Mouse (Mus musculus) hindbrain, embryonic 12.5 days (tissue): ENCODE results near the gene Nmrk2. TPM values are rescaled to one million over a fixed set of nuclear protein-coding genes. Genes with fewer than 3 reads are reported as not detected.
"Not testable (repeated sequence)": the region's sequence is repeated elsewhere in the genome, so short reads cannot be mapped to it uniquely, and the experiment has no call there.

ENCODE experiments used
- ATAC-seq: fragments of 200-750 bp; cut with Nextera tagmentation; 2 replicates; pipeline ENCODE4 v1.8.0; 2017; ENCODE audit warnings: moderate TSS enrichment; ENCODE audit not compliant: low FRiP score
- H3K27ac ChIP-seq: fragments of 300-500 bp; sonication (generic); 2 replicates; pipeline ENCODE4 v1.5.1; 2016; ENCODE audit warnings: mild to moderate bottlenecking
- H3K27me3 ChIP-seq: fragments of 300-500 bp; sonication (generic); 2 replicates; pipeline ENCODE4 v1.6.1; 2016; ENCODE audit warnings: mild to moderate bottlenecking
- H3K36me3 ChIP-seq: fragments of 300-500 bp; sonication (generic); 2 replicates; pipeline ENCODE4 v1.6.1; 2016; ENCODE audit warnings: mild to moderate bottlenecking
- H3K4me1 ChIP-seq: fragments of 300-500 bp; sonication (generic); 2 replicates; pipeline ENCODE4 v1.6.1; 2016
- H3K4me2 ChIP-seq: fragments of 300-500 bp; sonication (generic); replicated peaks from 2 replicates; pipeline ENCODE4 v1.6.1; 2016; ENCODE audit warnings: mild to moderate bottlenecking
- H3K4me3 ChIP-seq: fragments of 300-500 bp; sonication (generic); 2 replicates; pipeline ENCODE4 v1.5.1; 2016; ENCODE audit warnings: mild to moderate bottlenecking
- H3K9ac ChIP-seq: fragments of 300-500 bp; sonication (generic); 2 replicates; pipeline ENCODE4 v1.6.1; 2016; ENCODE audit warnings: mild to moderate bottlenecking, moderate library complexity
- H3K9me3 ChIP-seq: fragments of 300-500 bp; sonication (generic); replicated peaks from 2 replicates; pipeline ENCODE4 v1.6.1; 2016; ENCODE audit warnings: mild to moderate bottlenecking
- WGBS: fragments of 180-500 bp; shearing (Covaris S2); methylation state at CpG from one replicate; pipeline ENCODE4 v1.1.7; 2016; 5-methylcytosine and 5-hydroxymethylcytosine counted together
- polyA plus RNA-seq: library from polyadenylated mRNA; unstranded; fragments of >200 nt; fragmentation: Nextera tagmentation; extraction: Ambion mirVana; gene quantifications from 2 replicates; pipeline ENCODE4 v1.2.1, GENCODE M21; 2016

Nmrk2 gene
- polyA plus RNA-seq, 1 experiment from 2014 or later, result not detected

- H3K4me1 ChIP-seq, result peaks cover 49% of the 10 kb centered on the region
- no peak overlapping the region for H3K4me3 ChIP-seq
- no peak overlapping the region for H3K9ac ChIP-seq
- no peak for ATAC-seq
- 92% methylated on average over 32 of the region's 32 CpGs for WGBS
- H3K27ac ChIP-seq, result no peak overlapping the region
- H3K36me3 ChIP-seq, result peaks cover 52% of the 10 kb centered on the region
- H3K4me2 ChIP-seq, result no peak overlapping the region
- no peaks in the 10 kb centered on the region for H3K27me3 ChIP-seq
- no peaks in the 10 kb centered on the region for H3K9me3 ChIP-seq
These were observed 22.2 kb downstream of the Nmrk2 start for GRCm38 (mm10) chr10:81179451-81180342.

GRCm38 (mm10) chr10:81178927-81179326, 22.9 kb downstream of the Nmrk2 start:
- Histone ChIP-seq H3K27me3 (no peaks in the 10 kb centered on the region), H3K27ac (no peak overlapping the region), H3K4me3 (no peak overlapping the region), H3K4me2 (no peak overlapping the region), H3K9me3 (no peaks in the 10 kb centered on the region), H3K9ac (no peak overlapping the region), H3K4me1 (peaks cover 53% of the 10 kb centered on the region), H3K36me3 (peaks cover 52% of the 10 kb centered on the region)
- 96% methylated on average over 11 of the region's 11 CpGs for WGBS
- no peak for ATAC-seq

- Histone ChIP-seq H3K36me3 (peaks cover 52% of the 10 kb centered on the region), H3K9me3 (no peaks in the 10 kb centered on the region), H3K4me2 (peak overlapping the region; percentile 99), H3K4me3 (peak overlapping the region; percentile 98), H3K4me1 (peaks cover 54% of the 10 kb centered on the region), H3K27me3 (no peaks in the 10 kb centered on the region), H3K9ac (peak overlapping the region; percentile 99), H3K27ac (no peak overlapping the region)
- WGBS, result 71% methylated on average over 14 of the region's 14 CpGs
- no peak for ATAC-seq
These were observed 23.7 kb downstream of the Nmrk2 start for GRCm38 (mm10) chr10:81177958-81178712.

GRCm38 (mm10) chr10:81177491-81177925, 24.3 kb downstream of the Nmrk2 start:
- H3K9me3 ChIP-seq, result no peaks in the 10 kb centered on the region
- peak overlapping the region; percentile 99 for H3K4me2 ChIP-seq
- WGBS, result 15% methylated on average over 16 of the region's 16 CpGs
- ATAC-seq, result no peak
- H3K4me1 ChIP-seq, result peaks cover 55% of the 10 kb centered on the region
- H3K36me3 ChIP-seq, result peaks cover 52% of the 10 kb centered on the region
- peak overlapping the region; percentile 98 for H3K4me3 ChIP-seq
- H3K9ac ChIP-seq, result peak overlapping the region; percentile 99
- H3K27me3 ChIP-seq, result no peaks in the 10 kb centered on the region
- H3K27ac ChIP-seq, result peak overlapping the region; percentile 97

- Histone ChIP-seq H3K4me1 (peaks cover 48% of the 10 kb centered on the region), H3K4me3 (peak within 1 kb of the TSS; percentile 98), H3K9me3 (no peaks in the 10 kb centered on the region), H3K27ac (peak within 1 kb of the TSS; percentile 97), H3K4me2 (peak within 1 kb of the TSS; percentile 99), H3K27me3 (no peaks in the 10 kb centered on the region), H3K9ac (peak within 1 kb of the TSS; percentile 99), H3K36me3 (peaks cover 44% of the 10 kb centered on the region)
- under 1% methylated on average over 77 of the region's 77 CpGs for WGBS
- ATAC-seq, result peak; percentile 75
These were observed 25.2 kb downstream of the Nmrk2 start, which contains the start of gene Eef2 for GRCm38 (mm10) chr10:81176466-81177271. Eef2 (plus strand) TSS chr10:81176631.

GRCm38 (mm10) chr10:81175936-81176465, 25.9 kb downstream of the Nmrk2 start:
- WGBS, result 10% methylated on average over 13 of the region's 13 CpGs
- peak overlapping the region; percentile 38; the same call in 1 of the 2 replicates for H3K9ac ChIP-seq
- peak overlapping the region; percentile 97 for H3K27ac ChIP-seq
- no peaks in the 10 kb centered on the region for H3K9me3 ChIP-seq
- H3K4me2 ChIP-seq, result peak overlapping the region; percentile 45
- peaks cover 46% of the 10 kb centered on the region for H3K4me1 ChIP-seq
- no peaks in the 10 kb centered on the region for H3K27me3 ChIP-seq
- peaks cover 37% of the 10 kb centered on the region for H3K36me3 ChIP-seq
- ATAC-seq, result peak; percentile 7
- H3K4me3 ChIP-seq, result peak overlapping the region; percentile 98

GRCm38 (mm10) chr10:81175345-81175701, 26.5 kb downstream of the Nmrk2 start:
- H3K9ac ChIP-seq, result peak overlapping the region; percentile 65; the same call in 1 of the 2 replicates
- peak overlapping the region; percentile 35; the same call in 1 of the 2 replicates for H3K4me3 ChIP-seq
- not testable (repeated sequence) for ATAC-seq, H3K27me3 ChIP-seq, H3K9me3 ChIP-seq
- 11% methylated on average over 4 of the region's 4 CpGs for WGBS
- H3K27ac ChIP-seq, result peak overlapping the region; percentile 97
- H3K4me1 ChIP-seq, result peaks cover 45% of the 10 kb centered on the region
- peaks cover 31% of the 10 kb centered on the region for H3K36me3 ChIP-seq
- peak overlapping the region; percentile 61 for H3K4me2 ChIP-seq

- peak overlapping the region; percentile 35 for H3K4me3 ChIP-seq
- peak overlapping the region; percentile 65 for H3K9ac ChIP-seq
- peaks cover 25% of the 10 kb centered on the region for H3K36me3 ChIP-seq
- no peaks in the 10 kb centered on the region for H3K9me3 ChIP-seq
- WGBS, result 2% methylated on average over 29 of the region's 29 CpGs
- peaks cover 42% of the 10 kb centered on the region for H3K4me1 ChIP-seq
- peak overlapping the region; percentile 61 for H3K4me2 ChIP-seq
- peak overlapping the region; percentile 97 for H3K27ac ChIP-seq
- no peaks in the 10 kb centered on the region for H3K27me3 ChIP-seq
- peak; percentile 69 for ATAC-seq
These were observed 27.1 kb downstream of the Nmrk2 start for GRCm38 (mm10) chr10:81174617-81175344.

GRCm38 (mm10) chr10:81173132-81173531, 28.7 kb downstream of the Nmrk2 start:
- WGBS, result 4% methylated on average over 21 of the region's 21 CpGs
- H3K4me1 ChIP-seq, result peaks cover 42% of the 10 kb centered on the region
- peak overlapping the region; percentile 46; the same call in 1 of the 2 replicates for H3K9ac ChIP-seq
- H3K4me2 ChIP-seq, result peak overlapping the region; percentile 36
- peak overlapping the region; percentile 11; the same call in 1 of the 2 replicates for H3K4me3 ChIP-seq
- peaks cover 9% of the 10 kb centered on the region for H3K36me3 ChIP-seq
- no peaks in the 10 kb centered on the region for H3K9me3 ChIP-seq
- H3K27ac ChIP-seq, result peak overlapping the region; percentile 97
- peak; percentile 21 for ATAC-seq
- H3K27me3 ChIP-seq, result no peaks in the 10 kb centered on the region

GRCm38 (mm10) chr10:81169411-81169900, 32.4 kb downstream of the Nmrk2 start:
- H3K27me3 ChIP-seq, H3K9me3 ChIP-seq, H3K27ac ChIP-seq, ATAC-seq, H3K9ac ChIP-seq, H3K36me3 ChIP-seq: not testable (repeated sequence)
- H3K4me3 ChIP-seq, result 0 out of 2 replicates have a peak overlapping the region, but pooled peaks have one; percentile 89
- 50% methylated on average over 5 of the region's 14 CpGs for WGBS
- H3K4me1 ChIP-seq, result peaks cover 34% of the 10 kb centered on the region
- peak overlapping the region; percentile 87; the same call in 1 of the 2 replicates for H3K4me2 ChIP-seq
